Mouse (Mus musculus): ENCODE measurements around the gene Ulk4.

Gene Ulk4

GRCm38 (mm10) chr9:121192601-121193370 lies 84.2 kb downstream of the Ulk4 start:
- no peak for DNase-seq (ENCODE audit: low spot score in 2 of 2)

GRCm38 (mm10) chr9:121187811-121188210 lies 89.2 kb downstream of the Ulk4 start:
- DNase-seq (ENCODE audit: low spot score in 2 of 2): no peak

- DNase-seq (ENCODE audit: low spot score in 2 of 2): no peak
Observed at GRCm38 (mm10) chr9:121185796-121186195, 91.2 kb downstream of the Ulk4 start.

GRCm38 (mm10) chr9:121176350-121176749 lies 100.6 kb downstream of the Ulk4 start:
- DNase-seq (ENCODE audit: low spot score in 2 of 2): no peak

GRCm38 (mm10) chr9:121175201-121175600 lies 101.8 kb downstream of the Ulk4 start:
- DNase-seq (ENCODE audit: low spot score in 2 of 2): no peak

- no peak for DNase-seq (ENCODE audit: low spot score in 2 of 2)
Observed at GRCm38 (mm10) chr9:121172123-121172522, 104.9 kb downstream of the Ulk4 start.

GRCm38 (mm10) chr9:121171609-121172008 lies 105.4 kb downstream of the Ulk4 start:
- no peak for DNase-seq (ENCODE audit: low spot score in 2 of 2)

- DNase-seq (ENCODE audit: low spot score in 2 of 2): no peak
Observed at GRCm38 (mm10) chr9:121164607-121165006, 112.4 kb downstream of the Ulk4 start.

- no peak for DNase-seq (ENCODE audit: low spot score in 2 of 2)
Observed at GRCm38 (mm10) chr9:121162789-121163188, 114.2 kb downstream of the Ulk4 start.

GRCm38 (mm10) chr9:121161818-121162565 lies 115.0 kb downstream of the Ulk4 start:
- DNase-seq (ENCODE audit: low spot score in 2 of 2): no peak

- DNase-seq (ENCODE audit: low spot score in 2 of 2): no peak
Observed at GRCm38 (mm10) chr9:121156253-121156831, 120.7 kb downstream of the Ulk4 start.

- DNase-seq (ENCODE audit: low spot score in 2 of 2): no peak
Observed at GRCm38 (mm10) chr9:121153276-121153675, 123.7 kb downstream of the Ulk4 start.

GRCm38 (mm10) chr9:121148602-121149001 lies 128.4 kb downstream of the Ulk4 start:
- no peak for DNase-seq (ENCODE audit: low spot score in 2 of 2)

GRCm38 (mm10) chr9:121143208-121143607 lies 133.8 kb downstream of the Ulk4 start:
- no peak for DNase-seq (ENCODE audit: low spot score in 2 of 2)

- DNase-seq (ENCODE audit: low spot score in 2 of 2): no peak
Observed at GRCm38 (mm10) chr9:121132549-121132948, 144.4 kb downstream of the Ulk4 start.

- no peak for DNase-seq (ENCODE audit: low spot score in 2 of 2)
Observed at GRCm38 (mm10) chr9:121129533-121129932, 147.5 kb downstream of the Ulk4 start.

- DNase-seq (ENCODE audit: low spot score in 2 of 2): no peak
Observed at GRCm38 (mm10) chr9:121128934-121129333, 148.1 kb downstream of the Ulk4 start.

GRCm38 (mm10) chr9:121127025-121127424 lies 150.0 kb downstream of the Ulk4 start:
- no peak for DNase-seq (ENCODE audit: low spot score in 2 of 2)

GRCm38 (mm10) chr9:121124705-121125104 lies 152.3 kb downstream of the Ulk4 start:
- no peak for DNase-seq (ENCODE audit: low spot score in 2 of 2)

- DNase-seq (ENCODE audit: low spot score in 2 of 2): no peak
Observed at GRCm38 (mm10) chr9:121122039-121122438, 155.0 kb downstream of the Ulk4 start.

GRCm38 (mm10) chr9:121117936-121118335 lies 159.1 kb downstream of the Ulk4 start:
- DNase-seq (ENCODE audit: low spot score in 2 of 2): no peak

GRCm38 (mm10) chr9:121112131-121112530 lies 164.9 kb downstream of the Ulk4 start:
- no peak for DNase-seq (ENCODE audit: low spot score in 2 of 2)

- peak in 1 of 2 experiments; percentile 16 for DNase-seq (ENCODE audit: low spot score in 2 of 2)
Observed at GRCm38 (mm10) chr9:121108110-121108509, 168.9 kb downstream of the Ulk4 start.
